Mouse (Mus musculus): ENCODE data around the gene Fignl1.

Fignl1 gene

DNA sequence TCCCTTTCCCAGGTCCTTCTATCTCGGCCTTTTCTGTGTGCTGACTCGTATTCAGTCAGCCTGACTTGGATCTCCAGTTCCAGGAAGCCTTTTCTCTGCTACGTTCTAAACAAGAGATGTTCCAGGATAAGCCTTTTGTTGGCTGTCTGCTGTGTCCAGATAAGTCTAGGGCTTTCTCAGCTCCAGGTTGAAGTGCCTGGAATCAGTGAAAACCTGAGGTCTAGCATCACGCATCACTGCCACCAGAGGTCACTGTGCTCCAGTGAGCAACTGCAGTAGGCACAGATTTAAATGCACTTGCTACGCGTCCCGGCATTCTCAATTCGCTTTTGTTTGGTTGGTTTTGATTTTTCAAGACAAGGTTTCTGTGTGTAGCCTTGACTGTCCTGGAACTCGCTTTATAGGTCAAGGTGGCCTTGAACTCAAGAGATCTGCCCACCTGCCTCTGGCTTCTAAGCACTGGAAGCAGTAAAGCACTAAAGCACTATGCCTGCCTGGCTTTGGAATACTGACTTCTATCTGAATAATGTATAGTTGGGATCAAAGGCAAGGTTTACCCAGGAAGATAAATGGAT is 3.2 kb upstream of the Fignl1 start:
- in situ Hi-C loops (cut with MboI) = loop anchor here (5.0 to 25.0 kb wide), 2 partner anchors 160 to 475 kb away; no protein-coding TSS in a partner anchor

DNA sequence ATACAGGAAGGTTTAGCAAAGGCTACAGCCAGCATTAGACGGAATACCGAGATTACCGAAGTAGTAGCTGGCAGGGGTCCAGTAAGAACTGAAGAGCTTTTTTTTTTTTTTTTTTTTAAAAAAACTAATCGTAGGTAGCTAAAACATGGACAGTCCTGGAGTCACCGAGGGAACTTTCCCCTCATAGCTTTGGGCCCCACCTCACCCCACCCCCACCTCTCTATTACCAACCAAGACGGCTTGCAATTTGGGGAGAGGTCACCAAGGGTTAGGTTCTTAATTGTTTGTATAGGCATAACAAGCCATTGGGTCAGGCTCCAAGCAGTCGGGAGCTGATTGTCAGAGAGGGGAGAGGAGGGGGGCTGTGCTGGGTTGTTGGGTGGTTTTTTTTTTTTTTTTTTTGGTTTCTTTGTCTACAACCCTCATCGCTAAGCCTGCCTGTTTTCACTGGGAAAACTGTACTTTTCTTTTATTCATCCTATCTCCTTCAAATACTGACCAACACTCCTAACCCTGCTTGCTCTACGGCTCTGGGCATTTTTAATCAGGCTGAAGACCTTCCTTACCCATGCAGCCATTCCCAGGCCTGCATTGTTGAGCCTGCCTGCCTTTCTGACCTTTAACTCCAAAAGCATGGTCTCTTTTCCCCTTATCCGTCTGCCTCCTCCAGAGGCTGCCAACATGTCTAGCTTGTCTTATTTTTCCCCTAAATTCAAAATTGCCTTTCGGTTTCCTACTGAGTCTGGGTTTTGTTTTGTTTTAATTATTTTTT is 828 bp upstream of the Fignl1 start:
- in situ Hi-C loops (cut with MboI) = loop anchor here (5.0 to 25.0 kb wide), 2 partner anchors 163 to 478 kb away; no protein-coding TSS in a partner anchor

DNA sequence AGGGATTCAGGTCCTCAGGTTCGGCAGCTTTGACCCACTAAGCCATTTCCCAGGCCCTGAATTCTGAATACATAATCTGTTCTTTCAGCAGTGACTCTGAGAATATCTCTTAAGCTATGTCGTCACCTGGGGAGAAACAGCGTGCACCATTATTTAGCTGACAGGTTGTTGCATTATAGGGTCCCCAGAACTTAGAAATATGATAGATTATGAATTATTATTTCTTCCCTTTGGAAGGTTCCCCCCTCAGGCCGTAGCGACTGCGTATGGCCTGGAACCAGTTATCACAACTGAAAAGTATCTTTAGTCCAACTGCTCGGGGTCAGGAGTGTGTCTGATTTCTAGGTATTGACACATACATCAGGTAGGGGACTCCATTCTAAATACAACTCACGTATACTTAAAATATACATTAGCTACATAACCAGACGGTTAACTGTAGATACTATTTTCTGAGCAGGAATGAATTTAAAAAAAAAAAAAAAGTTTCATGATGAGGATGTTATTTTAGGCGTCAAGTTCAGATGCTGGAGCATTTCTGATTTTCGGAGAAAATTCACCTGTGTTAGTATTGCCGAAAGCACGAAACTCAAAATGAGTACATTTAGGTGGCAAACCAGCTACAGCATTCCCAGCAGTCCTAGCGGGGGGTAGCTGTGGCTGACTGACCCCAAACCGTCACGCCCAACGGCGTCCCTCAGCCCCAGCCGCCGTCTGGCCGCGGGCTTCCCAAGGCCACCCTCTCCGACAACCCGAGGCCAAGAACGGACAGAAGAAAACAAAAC is 535 bp downstream of the Fignl1 start:
- in situ Hi-C loops (cut with MboI) = loop anchor here (25.0 kb wide), 1 partner anchor 479 kb away; no protein-coding TSS in a partner anchor

DNA sequence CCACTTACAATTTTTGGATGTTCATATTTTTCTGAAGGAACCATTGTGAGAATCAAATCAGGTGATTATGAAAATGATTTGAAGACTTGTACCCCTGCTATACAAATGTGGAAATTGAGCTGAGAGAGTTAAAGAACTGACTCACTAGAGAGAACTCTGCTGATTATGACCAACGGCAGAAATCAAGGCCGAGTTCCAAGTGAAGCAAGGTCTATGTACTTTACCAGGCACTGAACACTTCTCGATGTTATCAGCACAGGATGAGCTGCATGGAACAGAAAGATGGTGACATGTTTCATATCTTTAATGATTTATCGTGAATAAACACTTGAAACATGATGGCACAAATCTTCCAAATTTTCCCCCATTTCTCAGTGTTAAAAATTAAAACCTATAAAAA is 2.8 kb downstream of the Fignl1 start:
- in situ Hi-C loops (cut with MboI) = loop anchor here (25.0 kb wide), 1 partner anchor 481 kb away; no protein-coding TSS in a partner anchor

DNA sequence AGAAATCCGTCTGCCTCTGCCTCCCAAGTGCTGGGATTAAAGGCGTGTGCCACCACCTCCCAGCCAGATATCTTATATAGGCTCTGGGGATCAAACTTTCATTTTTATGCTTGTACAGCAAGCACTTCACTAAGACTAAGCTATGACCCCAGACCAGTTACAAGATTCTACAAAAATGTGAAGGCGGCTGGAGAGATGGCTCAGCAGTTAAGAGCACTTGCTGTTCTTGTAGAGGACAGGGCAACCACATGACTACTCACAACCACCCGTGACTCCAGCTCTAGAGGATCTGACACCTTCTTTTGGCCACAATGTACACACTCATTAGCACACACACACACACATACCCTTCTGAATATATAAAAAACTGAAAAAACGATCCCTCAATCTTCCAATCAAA is 4.3 kb downstream of the Fignl1 start:
- in situ Hi-C loops (cut with MboI) = loop anchor here (25.0 kb wide), 1 partner anchor 483 kb away; no protein-coding TSS in a partner anchor

DNA sequence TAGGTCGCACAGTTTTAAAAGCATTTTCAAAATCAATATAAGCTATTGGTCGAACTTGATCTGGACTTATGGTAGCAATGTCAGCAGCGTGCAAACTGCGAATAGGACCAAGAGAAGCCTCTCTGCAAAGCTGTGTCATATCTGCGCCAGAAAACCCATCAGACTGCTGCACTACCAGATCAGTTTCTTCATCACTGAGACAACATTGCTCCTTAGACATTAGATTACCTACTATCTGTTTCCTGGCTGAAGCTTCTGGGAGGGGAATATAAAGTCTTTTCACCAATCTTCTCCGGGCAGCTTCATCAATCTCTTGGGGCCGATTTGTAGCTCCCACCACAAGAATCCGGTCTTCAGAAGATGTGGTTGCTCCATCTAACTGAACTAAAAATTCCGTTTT is 7.7 kb downstream of the Fignl1 start:
- in situ Hi-C loops (cut with MboI) = loop anchor here (25.0 kb wide), 1 partner anchor 486 kb away; no protein-coding TSS in a partner anchor

DNA sequence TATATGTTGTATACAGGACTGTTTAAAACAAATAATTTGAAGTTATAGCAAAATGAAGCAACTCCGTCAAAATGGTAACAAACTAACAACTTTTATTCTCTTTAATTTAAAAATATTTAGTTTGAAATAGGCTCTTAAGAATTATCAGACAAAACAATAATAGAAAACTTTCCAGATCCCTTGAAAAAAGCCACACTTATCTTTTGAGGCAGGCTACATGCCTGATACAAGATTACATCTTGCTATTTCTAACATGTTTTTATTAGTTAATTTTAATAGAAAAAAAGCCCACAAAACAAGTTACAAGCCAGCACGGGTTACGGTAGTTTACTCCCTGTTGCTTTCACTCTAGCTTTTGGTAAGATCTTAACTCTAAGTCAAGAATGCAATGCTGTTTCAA is 8.5 kb downstream of the Fignl1 start:
- in situ Hi-C loops (cut with MboI) = loop anchor here (25.0 kb wide), 1 partner anchor 487 kb away; no protein-coding TSS in a partner anchor

DNA sequence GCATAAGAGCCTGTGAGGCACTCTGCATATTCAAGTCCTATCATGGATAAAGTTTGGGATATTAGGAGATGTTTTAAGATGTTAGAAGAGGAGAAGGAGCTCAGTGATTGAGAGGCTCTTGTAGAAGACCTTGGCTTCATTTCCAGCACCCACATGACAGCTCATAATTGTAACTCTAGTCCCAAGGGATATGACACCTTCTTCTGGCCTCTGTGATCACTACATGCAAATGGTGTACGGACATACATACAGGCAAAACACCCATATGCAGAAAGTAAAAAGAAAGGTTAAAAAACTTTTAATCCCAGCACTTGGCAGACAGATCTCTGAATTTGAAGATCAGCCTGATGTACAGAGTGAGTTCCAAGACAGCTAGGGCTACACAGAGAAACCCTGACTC is 10.1 kb downstream of the Fignl1 start:
- in situ Hi-C loops (cut with MboI) = no loop called here

DNA sequence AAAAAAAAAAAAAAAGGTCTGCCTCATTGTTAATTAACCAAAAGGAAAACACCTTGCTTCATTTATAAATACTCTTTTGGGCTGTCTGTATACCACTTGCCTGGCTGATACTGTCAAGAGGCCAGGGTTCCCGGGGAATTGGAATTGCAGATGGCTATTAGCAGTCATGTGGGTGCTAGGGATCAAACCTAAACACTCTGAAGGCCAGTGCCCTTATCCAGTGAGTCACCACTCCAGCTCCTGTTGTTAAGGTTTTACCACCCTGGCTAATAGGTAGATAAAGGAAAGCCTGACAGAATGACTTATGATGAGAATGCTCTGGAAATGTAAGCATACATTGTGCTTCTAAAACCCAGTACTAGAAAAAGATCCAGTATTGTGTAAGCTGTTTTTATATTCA is 14.1 kb downstream of the Fignl1 start:
- in situ Hi-C loops (cut with MboI) = no loop called here

DNA sequence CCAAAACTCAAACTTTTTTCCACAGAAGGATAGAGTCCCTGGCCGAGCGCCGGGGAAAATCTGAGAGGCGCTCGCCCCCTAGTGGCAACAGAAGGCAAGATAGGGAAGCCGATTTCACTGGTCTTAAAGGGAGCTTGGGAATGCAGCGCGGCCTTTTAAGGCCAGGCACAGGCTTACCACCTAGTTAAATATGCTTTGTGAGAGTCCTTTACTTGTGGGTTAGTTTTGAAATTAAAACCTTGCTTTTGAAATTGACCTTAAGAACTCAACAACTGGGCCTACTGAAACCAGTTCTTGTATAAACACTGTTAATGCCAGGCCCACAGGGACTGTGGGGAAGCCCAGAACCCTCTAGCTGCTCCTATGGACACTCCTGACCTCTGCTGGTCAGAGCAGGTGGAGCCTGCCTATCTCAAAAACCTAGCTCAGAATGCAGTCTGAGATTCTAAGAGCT is 20.2 kb downstream of the Fignl1 start:
- in situ Hi-C loops (cut with MboI) = loop anchor here (5.0 kb wide), 1 partner anchor 36 kb away; no protein-coding TSS in a partner anchor

DNA sequence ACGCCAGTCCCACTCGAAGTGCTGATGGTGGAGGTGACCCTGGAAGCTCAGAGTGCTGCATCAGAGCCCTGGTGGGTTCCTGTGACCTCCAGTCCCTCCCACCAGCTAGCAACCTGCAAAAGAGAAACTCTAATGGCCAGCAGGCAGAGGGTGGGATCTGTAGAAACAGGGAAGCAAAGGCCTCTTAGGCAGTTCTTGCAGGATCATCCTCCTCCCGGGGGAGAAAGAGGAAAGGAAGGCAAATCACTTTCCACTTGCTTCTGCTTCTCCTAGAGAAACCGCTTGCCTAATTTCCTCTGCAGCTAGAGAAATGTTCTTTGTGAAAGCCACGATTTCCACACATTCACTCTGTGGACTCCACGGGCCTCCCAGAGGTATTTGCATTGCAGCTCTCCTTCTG is 23.3 kb downstream of the Fignl1 start:
- in situ Hi-C loops (cut with MboI) = loop anchor here (5.0 kb wide), 1 partner anchor 33 kb away; no protein-coding TSS in a partner anchor

DNA sequence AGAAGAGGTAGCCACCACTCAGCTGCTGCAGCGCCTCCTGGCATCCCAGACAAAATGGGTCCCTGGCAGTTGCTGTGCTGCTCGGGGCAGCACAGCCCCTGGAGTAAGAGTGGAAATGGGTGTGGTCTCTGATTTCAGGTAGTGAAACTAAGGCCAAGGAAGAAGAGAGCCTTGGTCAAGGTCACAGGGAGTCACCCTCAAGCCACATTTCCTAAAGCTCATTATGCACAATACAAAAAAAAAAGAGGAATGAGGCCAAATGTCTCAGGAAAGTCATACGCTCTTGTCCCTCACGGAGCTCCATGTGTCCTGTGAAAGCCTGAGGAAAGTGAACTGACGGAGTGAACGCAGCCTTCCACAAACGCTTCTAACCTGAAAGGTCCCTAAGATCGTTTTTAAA is 27.0 kb downstream of the Fignl1 start:
- in situ Hi-C loops (cut with MboI) = no loop called here

DNA sequence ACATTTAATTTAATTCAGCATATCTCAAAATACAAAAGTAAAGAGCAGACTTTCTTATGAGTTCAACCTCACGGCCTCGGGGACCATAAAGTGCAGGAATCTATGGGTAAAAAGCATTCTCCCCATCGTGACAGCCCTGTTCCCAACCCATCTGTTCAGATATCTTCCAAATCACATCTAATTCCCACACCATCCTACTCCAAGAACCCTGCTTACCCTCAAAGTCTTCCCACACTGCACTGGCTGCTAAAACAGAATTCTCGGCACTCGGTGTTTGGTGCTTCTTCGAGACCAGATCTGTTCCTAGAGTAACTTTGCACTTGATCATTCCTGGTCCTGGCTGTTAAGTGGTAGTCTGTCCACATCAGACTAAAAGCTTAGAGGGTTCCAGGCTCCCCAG is 30.4 kb downstream of the Fignl1 start:
- in situ Hi-C loops (cut with MboI) = no loop called here

DNA sequence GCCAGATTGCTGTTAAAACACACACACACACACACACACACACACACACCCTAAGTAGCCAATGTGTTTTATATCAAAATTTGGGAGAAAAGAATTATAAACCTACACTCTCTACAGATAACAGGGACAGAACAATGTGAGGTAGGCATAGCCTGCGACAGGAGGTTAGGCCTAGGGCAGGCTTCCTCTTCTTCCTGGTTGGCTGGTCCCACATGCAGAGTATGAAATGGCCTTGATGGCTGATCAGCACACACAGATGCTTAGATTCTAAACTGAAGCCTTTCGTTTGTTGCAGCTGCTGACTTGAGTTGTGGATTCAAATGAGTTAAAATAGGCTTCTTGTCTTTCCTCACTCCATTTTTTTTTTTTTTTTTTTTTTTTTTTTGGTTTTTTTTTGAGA is 31.0 kb downstream of the Fignl1 start:
- in situ Hi-C loops (cut with MboI) = no loop called here

DNA sequence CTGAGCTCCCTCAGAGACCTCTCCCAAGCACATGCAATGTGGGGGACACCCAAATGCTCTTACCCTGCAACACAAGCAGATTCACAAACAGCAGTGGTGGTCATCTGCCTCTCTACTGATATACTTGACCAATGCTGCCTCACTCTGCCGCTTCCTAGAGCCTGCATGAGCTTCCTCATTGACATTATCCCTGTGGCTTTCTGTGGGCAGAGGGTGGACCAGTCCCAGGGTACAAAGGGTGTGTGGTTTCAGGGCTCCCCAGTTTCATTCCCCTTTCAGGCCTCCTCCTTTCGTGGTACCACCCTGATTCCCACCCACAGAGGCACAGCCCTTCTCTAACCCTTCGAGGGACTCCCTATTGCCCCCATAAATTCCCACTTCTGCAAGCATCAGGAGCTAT is 31.5 kb downstream of the Fignl1 start:
- in situ Hi-C loops (cut with MboI) = no loop called here

DNA sequence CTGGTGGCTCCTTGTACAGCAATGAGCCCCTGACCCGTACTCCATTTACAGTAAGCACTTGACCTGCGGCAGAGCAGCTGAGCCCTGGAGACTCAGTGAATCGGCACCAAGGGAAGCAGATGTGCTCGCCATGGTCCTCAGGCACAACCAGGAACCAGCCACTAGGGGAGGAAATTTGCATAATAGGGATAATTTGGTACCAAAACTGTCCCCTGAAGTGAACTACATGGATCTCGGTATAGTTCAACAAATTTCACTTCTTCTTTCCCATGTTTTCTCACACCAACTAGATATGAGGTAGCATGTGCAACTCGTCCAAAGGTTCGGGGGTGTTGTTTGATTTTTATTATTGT is 32.0 kb downstream of the Fignl1 start:
- in situ Hi-C loops (cut with MboI) = no loop called here

DNA sequence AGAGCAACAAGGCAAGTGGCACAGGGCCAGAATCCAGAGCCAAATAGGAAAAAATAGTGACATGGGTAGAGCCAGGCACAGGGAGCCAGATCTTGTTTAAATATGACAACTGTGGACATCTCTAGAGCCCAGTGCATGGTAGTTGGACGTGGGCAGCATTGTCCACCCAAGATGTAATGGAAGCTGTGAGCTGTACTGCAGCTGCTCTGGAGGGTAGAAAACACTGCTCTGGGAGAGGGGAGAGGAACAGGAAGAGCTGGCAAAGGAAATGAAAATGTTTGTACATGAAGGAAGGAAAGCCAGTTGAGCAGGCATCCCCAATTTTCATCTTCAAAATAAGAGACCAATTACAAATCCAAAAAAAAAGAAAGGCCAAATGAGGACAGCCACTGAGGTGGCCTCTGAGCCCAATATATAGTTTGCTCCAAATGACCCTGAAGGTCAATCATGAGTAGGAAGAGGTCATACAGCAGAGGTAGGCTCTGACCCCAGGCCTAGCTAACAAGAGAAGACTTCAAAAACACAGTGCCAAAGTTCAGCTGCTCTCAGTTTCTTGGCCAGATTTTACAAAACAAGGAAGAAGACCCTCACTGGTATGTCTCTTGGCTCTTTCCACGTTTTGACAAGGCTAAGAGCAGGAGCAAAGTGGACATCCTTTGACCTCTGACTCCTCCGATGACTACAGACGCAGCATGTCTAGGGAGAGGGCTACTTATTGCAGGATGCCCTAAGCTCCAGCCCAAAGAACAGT is 32.5 kb downstream of the Fignl1 start:
- in situ Hi-C loops (cut with MboI) = no loop called here

DNA sequence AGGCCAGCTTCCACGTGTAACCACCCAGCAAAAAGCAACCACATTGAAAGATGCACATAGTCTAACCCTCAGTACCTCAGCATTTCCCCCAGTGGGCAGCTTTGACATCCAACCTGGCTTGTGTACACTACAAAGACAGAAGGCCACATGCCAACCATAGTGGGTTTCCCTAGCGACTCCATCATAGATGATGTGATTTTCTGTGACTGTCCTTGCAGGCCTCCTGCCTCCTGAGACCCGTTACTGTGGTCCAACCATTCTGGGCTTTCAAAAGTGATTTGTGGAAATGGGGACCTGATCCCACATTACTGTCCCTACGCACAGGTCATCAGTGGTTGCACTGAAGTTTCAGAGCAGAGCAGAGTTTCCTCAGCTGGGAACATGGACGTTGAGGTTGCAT is 33.9 kb downstream of the Fignl1 start:
- in situ Hi-C loops (cut with MboI) = no loop called here

DNA sequence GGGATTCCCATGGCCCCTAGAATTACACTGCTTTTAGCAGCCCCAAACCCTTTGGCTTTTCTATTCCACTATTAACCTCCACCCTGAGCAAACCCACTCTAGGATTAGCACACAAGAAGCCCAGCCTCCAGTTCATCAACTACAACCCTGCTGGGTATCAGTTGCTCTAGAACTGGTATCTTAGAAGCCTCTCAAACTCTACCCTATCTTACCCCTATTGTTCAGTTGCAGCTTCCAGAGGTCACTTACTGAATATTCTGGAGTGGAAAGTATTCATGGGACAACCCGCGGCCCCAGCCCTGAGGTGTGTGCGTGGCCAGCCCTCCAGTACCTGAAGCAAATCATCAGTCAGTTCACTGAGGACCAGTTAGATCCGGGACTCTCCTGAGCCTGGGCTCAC is 34.4 kb downstream of the Fignl1 start:
- in situ Hi-C loops (cut with MboI) = no loop called here

DNA sequence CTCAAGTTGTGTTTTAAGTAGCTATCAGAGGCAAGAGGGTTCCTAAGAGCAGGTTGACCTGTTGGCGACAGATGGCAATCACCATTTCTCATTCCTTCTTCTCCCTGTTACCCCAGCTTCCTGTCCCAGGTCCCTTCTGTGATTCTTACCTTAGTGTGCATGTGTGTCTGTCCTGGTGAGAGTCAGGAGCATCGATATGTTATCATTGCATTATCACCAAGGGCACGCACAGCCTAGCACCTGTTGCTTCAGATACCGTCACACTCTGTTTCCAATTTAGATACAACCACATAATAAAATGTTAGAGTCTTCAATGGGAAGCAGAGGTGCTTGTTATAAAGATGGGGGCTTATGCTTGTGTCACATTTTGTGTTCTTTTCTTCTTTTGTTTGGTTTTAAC is 36.6 kb downstream of the Fignl1 start:
- in situ Hi-C loops (cut with MboI) = no loop called here

DNA sequence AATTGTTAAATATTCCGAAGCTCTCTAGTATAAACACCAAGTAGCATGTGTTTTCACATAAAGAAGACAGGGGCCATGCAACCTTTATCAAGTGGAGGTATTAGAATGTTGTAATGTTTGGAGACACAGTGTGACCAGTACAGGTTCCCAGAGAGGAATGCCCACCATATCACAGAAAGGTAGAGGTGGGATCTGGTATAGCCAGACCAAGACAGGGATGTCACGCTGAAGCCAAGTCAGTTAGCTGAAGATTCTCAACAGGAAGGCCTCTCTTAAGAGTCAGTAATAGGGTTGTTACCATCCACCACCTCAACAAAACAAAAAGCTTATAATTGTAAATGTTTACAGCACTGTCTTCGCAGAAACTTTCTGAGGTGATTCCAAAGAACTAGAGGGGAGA is 38.1 kb downstream of the Fignl1 start:
- in situ Hi-C loops (cut with MboI) = no loop called here

DNA sequence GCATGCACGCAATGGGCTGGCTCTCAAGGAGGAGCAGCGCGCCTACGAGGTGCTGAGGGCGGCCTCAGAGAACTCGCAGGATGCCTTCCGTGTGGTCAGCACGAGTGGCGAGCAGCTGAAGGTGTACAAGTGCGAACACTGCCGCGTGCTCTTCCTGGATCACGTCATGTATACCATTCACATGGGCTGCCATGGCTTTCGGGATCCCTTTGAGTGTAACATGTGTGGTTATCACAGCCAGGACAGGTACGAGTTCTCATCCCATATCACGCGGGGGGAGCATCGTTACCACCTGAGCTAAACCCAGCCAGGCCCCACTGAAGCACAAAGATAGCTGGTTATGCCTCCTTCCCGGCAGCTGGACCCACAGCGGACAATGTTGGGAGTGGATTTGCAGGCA is 39.5 kb downstream of the Fignl1 start:
- in situ Hi-C loops (cut with MboI) = no loop called here
